Mouse (Mus musculus) brain, embryonic 18.5 days (tissue): ENCODE results near the gene Elp4.

Source experiments
- DNase-seq: peaks from one replicate; pipeline ENCODE4 v3.0.0-alpha.2; 2012; ENCODE audit warnings: low read depth, low spot score

Gene Elp4

DNA sequence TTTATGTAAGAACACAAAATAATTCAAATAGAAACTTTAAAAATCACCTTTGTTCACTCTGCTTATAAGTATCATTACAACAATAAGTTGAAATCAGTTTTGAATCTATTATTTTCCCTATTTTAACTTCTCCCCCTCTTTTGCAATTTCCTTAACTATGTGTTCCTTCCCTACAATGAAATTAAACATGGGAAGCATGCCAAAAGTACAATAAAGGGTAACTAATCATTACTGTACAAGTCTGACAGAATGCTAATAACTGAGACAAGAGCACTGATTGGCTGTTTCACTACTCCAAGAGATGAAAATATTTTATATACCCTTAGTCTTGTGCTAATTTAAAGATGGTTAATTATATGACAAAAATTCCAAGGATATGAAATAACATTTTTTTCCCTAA is 99.2 kb downstream of the Elp4 start:
- no peak for DNase-seq

DNA sequence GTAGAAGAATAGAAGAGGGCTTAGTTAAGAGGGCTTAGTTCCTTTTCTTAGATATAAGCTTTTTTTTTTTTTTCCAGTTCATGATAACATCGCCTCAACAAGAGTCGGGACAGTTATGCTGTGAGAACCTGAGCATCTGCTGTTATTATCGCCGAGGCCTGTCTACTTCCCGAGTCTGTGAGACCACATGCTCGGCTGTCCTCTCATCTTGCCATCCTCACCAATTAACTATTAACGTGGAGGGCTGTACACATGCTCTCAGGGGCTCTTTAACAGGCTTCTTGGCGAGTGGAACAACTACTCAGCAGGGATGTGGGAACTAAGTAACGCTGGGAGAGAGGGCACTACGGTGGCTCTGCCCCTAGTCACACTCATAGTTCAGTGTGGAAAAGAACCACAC is 99.9 kb downstream of the Elp4 start:
- no peak for DNase-seq

DNA sequence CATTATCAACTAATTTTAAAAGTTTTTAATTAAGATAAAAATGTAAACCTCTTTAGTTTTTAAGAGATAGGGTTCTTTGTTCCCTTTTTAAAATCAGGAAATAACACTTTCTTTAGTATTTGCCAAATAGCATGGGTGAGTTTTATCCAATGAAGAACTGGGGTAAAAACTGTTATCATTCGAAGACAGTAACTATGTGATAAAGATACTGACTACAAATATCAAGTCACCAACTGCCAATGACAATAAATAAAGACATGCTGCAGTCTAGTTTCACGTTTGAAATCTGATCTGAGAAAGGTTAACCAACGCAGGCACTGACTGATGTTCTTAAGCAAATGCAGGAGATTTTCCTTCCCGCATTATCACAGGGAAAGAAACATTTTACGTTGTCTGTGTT is 100.9 kb downstream of the Elp4 start:
- no peak for DNase-seq

DNA sequence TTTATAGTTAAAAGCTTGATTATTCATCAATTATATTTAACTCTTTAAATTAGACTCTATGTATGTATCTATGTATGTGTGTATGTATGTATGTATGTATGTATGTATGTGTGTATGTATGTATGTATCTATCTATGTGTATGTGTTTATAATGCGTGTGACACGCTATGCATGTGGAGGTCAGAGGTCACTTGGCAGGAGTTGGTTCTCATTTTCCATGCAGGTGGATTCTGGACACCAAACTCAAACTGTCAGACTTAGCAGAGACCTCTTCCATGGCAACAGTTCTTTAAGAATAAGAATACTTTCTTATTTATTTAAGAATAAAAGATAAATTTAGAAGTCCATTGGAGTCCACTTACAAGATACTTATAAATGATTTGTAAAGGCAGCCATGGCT is 101.5 kb downstream of the Elp4 start:
- DNase-seq: no peak

DNA sequence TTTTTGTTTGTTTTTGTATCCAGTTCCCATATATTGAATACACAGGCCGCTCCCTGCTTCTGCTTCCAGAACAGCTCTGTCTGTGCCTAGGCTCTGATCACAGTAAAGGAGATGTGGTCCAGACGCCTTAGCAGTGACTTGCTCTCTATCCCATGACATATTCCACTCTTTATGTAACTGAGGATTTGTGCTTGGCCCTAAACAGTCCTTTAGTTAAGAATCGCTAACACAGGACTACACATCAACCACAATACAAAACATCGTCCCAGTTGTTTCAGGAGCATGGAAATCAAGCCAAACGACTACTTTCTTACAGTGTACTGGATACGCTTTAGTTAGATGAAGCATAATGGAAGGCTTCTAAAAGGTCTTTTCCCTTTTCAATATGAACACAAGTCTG is 102.8 kb downstream of the Elp4 start:
- DNase-seq: no peak

DNA sequence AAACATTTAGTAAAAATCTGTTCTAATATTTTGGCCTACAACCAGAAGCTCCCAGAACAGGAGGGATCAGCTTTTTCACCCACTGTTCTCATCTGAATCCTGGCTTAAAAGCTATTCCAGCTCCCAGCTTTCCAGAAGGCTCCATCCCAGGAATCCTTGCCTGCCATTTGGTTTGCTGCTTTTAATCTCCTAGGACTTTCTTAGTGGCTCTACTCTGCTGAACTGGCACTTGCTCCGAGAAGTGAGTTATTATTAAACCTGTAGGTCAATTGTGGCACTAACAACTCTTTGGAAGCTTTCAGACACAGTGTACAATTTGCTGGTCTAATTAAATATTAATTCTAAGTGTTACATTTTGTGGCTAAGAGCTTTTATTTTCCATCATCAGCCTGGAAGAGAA is 103.7 kb downstream of the Elp4 start:
- DNase-seq: no peak

DNA sequence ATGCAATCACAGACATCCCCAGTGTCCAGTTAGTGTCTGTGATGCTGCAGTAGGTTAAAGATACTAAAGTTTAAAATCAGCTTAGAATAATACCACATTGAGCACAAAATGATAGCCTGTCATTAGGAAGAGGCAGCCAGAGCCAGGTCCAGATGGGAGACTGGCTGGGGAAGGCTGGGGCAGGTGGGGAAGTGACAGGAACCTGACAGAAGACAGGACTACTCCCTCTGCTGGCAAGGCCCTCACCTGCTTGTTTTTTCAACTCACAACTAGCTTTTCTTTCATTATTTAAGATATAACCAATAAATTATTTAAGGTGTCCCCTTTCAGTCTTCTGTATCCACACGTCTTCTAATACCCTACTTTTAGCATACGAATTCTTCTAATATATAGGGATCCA is 104.5 kb downstream of the Elp4 start:
- no peak for DNase-seq

DNA sequence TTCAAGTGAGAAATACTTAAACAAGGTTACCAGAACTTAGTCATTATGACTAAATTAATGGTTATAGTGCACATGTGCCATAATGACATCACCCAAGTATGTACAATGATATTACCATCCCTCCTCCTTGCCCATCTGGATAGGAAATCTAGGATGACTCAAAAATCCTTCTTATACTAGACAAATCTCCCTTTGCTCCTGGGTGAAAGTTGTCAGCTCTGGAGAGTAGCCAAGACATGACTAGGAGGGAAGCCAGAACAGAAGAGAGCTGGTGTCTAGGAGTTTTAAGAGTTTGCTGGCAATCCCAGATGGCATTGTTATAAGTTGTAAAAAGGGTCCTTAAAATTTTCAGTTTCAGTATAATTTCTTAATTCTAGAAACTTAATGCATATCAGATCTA is 106.5 kb downstream of the Elp4 start:
- DNase-seq: no peak

DNA sequence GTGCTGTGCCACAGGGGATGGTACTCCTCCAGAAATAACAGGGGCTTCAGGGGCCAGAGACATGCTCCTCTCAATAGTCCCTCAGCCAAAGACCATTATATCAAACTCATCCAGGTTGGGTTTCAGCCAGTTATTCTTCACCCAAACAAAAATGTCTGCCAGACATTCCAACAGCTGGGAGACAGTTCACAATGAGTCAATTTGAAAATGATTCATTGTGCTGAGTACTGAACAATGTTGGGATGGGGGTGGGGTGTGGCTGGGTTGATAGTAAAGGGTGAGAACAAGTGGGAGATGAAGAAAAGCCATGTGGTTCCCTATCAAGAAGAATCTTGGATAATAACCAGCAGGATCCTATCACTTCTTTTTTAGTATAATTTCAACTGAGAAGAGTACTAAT is 108.3 kb downstream of the Elp4 start:
- DNase-seq: no peak

DNA sequence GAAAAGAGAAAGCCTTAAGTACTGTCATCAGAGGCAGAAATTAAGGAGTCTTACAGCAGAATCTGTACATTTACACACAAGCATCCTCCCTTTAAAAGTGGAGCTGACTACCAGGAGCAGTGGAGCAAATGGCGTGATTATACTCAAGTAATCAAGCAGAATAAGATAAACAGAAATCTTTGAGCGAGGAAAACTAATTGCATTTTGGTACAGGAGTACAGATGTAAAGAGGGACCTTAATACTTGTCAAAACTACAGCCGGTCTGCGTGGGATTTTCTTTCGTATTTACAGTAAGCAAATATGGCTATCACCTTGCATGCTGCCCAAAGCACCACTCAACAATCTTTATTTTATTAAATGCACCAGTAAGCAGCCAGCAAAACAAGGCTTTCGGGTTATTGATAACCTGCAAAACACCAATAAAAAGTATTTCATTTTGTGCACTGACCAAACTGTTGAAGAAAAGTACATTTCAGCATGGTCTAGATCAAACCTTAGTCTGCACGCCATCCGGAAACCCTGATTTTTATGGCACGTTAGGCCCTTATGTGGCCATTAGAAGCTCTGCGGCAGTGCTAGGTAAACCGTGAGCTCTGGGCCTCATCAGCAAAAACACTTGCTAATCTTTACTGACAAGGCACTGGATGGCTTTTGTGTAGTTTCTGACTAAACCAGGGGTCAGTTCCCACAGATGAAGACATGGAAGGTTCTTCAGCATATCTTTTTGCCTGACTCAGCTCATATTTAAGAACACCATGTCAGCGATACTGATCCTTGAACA is 111.8 kb downstream of the Elp4 start:
- no peak for DNase-seq

DNA sequence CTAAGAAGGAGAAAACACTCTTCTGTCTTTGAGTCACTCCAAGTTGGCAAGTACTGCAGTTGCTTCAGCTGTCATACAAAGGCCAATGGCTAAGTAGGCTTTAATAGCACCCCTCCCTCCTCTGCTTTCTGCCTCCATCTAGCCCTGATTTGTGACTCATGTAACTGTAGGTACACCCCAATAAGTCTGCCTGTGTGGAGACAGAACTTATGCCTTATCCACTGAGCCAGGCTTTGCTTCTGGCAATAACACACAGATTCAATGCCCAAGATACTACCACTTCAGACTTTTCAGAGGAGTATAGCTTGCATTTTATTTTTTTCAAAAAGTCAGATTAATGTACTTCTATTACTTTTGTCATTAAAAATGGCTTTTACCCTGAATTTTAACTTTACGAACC is 114.4 kb downstream of the Elp4 start:
- DNase-seq: no peak

DNA sequence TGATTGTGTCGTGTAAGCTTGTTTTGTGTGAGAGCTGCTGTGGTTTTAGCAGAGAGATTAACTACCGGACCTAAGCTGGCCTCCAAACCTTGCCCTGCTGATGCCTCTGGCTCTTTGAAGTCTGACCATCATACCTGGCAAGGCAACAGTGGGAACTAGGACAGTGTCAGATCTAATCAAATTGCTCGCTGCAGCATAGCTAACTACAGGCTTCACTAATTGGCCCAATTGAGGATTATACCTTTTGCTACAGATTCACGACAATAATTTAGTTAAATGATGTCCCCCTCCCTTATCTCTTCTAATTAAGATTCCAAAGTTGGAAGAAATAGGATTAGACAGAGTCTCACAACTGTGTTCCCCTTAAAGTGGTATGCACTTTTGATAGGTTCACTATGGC is 116.6 kb downstream of the Elp4 start:
- no peak for DNase-seq

DNA sequence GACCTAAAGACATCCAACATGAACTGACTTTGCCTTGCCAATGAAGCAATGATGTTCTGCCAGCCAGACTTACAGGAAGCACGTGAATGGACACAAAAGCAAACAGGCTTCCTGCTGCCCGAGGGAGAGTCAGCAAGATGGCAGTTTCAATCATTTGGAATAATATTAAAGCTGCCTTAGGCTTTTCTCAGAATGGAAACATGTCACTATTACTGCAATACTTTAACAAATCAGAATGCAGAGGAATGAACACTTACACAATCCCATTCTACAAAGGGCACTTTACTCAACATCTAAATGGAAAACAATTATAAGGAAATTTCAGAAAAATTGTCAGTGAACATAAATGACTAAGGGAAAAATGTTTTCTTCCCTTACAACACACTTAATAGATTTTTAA is 117.4 kb downstream of the Elp4 start:
- no peak for DNase-seq

DNA sequence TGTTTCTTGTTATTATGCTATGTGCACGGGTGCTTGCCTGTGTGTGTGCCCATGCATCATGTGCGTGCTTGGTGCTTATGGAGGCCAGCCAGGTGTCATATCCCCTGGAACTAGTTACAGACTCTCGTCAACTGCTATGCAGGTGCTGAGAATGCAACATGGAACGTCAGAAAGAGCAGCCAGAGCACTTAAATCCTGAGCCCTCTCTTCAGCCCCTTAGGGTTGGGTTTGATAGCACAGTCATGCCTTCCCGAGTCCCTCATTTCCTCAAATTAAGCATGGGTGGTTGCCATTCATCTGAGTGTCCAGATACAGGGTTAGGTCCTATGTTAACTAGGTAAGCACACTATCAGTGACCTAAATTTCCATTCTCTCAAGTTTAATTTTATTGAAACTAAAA is 121.5 kb downstream of the Elp4 start:
- no peak for DNase-seq

DNA sequence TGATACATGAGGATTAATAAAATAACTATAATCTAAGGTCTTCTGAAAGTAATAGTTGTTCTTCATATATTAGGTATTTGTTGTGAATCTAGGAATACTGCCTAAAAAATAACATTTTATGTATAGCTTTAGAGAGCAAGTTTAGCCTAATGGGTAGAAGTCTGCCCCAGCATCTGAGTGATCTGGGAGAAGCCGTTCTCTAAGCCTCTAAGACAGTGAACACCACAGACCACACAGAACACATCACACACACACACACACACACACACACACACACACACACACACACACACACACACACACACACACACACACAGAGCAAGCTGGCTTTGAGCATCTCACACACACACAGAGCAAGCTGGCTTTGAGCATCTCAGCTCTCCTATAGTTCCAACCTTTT is 123.6 kb downstream of the Elp4 start:
- no peak for DNase-seq

DNA sequence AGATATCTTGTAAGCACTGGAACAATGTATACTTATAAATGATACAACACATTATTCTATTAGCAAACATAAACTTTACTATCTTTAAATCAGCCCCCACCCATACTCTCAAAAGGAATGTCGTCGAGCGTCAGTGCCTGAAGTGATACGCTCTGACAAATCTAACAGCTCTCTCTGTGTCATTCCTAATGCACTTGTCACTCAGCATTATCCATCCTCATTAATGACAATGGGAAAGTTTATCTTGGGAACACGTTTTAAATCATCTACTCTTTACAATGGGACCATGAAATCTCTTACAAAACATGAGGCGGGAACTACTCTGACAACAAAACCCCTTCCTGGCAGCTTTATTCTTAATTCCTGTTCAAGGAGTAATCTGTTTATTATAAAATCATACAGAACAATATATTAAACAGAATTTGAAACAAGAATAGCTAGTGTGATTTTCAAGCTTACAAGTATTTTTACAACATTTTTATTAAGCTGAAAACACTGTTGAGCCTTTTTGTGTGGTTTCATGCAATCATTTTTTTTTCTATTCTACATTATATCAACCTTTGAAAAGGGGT is 125.0 kb downstream of the Elp4 start:
- DNase-seq: no peak

DNA sequence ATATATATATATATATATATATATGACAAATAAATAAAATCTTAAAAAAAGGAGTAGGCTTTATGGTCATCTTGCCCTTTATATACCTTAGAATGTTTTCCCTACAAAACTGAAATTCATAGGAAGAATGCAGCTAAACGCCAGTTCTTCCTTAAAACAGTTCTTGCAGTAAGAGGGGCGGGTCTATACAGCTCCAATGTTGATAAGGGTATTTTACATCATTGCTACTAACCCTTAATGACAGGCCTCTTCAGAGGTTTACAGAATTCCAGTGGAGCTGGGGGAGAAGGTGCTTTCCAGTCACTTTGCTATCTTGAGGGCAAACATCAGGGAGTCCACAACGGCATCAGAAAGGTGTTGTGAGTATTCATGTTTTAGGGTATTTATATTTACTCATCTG is 133.1 kb downstream of the Elp4 start:
- DNase-seq: no peak

DNA sequence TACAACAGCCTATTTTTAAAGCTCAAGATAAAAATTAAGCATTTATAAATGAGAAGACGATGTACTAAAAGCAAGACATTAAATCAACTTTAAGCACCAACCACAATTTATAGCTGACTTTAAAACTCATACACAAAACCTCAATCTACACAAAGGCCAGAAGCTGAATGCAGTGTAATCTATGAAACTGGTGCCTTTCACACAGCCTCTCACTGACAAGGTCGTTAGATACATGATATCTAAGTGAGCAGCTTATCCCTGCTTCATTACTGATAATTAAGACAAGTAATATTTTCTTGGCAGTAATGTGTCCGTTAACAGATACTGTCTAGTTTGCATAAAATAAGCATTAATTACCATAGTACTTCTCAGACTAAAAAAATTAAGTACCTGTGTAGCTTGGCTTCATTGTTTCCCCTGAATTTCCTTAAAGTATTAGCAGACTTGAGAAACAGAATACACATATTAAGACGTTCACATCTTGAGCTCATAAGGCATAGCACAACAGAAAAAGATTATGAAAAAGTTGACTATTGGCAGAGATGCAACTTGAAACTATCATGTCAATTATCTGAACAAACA is 134.5 kb downstream of the Elp4 start:
- DNase-seq: no peak

DNA sequence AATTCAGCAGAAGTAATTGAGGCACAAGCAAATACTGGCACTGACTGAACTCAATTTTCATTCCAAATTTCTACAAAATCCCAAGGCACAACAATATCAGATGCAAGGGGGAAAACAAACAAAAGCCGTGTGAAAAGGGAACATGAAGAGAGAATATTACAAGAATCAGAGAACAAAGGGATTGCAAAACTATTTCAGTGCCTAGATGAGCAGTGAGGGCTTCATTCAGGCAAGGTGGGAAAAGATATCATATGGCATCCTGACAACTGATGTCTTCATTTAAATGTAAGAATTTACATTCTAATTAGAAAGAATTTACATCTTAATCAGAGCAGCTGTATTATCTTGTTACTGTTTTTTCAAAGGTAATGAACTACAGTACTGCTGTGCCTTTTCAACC is 150.9 kb downstream of the Elp4 start:
- DNase-seq: no peak

DNA sequence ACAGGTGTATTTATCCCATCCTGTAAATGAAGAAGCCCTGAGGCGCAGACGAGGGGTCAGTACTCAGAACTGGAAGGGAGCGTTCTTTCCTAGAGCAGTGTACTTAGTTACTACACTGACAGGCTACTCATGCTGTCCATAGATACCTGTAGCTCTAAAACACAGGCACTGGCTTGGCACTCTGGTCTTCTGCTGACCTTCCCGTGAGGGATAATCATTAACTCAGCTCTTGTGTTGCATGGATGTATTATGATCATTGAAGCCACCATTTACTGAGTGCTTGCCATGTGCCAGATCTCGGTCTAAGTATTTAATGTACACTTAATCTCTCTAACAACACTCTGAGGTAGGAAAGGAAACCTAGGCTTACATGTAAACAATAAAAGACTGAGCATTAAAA is 155.3 kb downstream of the Elp4 start:
- DNase-seq: no peak

DNA sequence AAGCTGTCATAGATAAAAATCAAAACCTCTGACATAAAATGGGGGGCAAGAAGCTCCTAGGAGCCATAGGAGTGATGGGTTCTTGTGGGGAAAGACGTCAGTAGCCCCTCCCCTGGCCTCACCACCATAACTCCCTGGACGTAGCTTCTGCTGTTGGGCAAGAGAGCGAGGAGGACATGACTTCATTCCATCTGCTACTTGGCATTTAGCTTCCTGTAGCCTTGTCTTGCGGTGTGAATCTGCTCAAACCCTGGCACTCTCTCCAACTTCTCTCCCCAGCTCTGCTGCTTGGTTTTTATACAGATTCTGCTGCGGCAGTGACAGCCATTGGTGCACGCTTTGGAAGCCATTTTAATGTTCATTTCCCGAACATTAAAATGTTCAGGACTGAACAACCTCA is 157.5 kb downstream of the Elp4 start:
- DNase-seq: no peak

DNA sequence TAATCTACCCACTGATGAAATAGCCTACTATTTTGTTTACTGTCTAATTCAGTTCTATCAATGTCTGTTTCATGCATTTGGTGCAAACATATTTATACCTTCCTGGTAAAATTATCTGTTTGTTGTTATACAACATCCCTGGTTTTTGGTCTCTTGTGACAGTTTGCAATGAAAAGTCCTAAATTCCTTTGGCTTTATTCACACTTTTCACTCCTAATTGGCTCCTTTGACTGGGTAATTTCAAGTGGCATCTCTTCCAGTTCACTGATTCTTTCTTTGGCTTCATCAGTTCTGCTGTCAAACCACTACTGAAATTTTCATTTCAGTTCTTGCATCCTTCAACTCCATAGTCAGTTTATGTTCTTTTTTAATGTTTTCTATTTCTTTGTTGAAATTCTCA is 168.2 kb downstream of the Elp4 start:
- DNase-seq: no peak

DNA sequence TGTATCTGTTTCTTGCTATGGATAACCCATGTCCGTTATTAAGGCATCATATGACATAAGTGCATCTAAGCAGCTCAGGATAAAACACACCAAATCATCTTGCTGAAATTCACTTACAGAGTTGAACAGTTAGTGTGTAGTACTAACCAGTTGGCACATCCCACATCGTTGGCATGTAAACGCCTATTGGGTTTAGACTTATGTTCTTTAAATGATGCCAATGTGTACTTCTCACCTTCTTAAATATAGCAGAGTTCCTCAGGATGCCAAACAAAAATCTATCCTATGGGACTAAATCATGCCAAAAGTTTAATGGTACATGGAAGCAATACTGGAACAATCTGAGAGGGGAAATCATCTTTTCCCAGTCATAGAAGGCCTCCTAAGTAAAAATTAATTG is 173.7 kb downstream of the Elp4 start:
- no peak for DNase-seq

DNA sequence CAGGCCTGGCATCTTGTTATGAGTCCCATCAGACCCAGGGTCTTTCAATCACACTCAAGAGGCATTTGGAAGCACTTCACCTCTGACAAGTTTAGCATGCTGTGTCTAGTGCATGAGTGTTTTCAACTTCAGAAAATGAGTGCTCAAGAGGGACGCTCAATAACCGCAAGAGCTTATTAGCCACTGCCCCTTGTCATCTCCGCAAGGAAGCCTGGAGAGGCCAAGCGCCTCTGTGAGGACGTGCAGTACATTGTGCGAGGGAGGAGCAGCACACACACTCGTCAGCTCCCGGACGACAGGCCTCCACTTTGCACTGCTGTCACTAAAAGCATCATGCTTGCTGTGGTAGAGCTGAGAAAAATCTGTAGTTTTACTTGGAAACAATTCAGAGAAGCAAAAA is 177.7 kb downstream of the Elp4 start:
- no peak for DNase-seq
